18 mouse cellular contexts compared by ENCODE assay signal in genomic region chr10:105660761-105661160, GRCm38 (mm10).
"Had no signal": no experiment of that assay in that cellular context is flagged by ENCODE, and none has a peak within 500 bp of the region (broad histone marks: within the 10 kb centered on the region; RNA-seq: fewer than 3 reads in every experiment).

No protein-coding gene starts in this region.

- H3K9me3 ChIP-seq: liver, embryonic 15.5 days; lung, embryonic 15.5 days; midbrain, embryonic 13.5 days; midbrain, embryonic 15.5 days; neural tube, embryonic 12.5 days had no signal

- H3K4me3 ChIP-seq: liver, embryonic 15.5 days; lung, embryonic 15.5 days; midbrain, embryonic 13.5 days; midbrain, embryonic 15.5 days; neural tube, embryonic 12.5 days had no signal

- H3K27ac ChIP-seq: liver, embryonic 15.5 days; lung, embryonic 15.5 days; macrophage; midbrain, embryonic 13.5 days; midbrain, embryonic 15.5 days; neural tube, embryonic 12.5 days had no signal

- DNase-seq: liver, postnatal 0 days; lung, adult 2 months; lung, postnatal 14 days; lung, postnatal 36 days; right cerebral cortex, postnatal 25 days; right cerebral cortex, postnatal 4 days; spleen, adult 18-20 months; thymus, adult 18-20 months; thymus, postnatal 14 days; thymus, postnatal 36 days had no signal

- H3K9ac ChIP-seq: liver, embryonic 15.5 days; liver, postnatal 0 days; lung, embryonic 15.5 days; midbrain, embryonic 13.5 days; midbrain, embryonic 15.5 days; neural tube, embryonic 12.5 days had no signal

- H3K4me1 ChIP-seq: liver, embryonic 15.5 days; lung, embryonic 15.5 days; midbrain, embryonic 13.5 days; midbrain, embryonic 15.5 days; neural tube, embryonic 12.5 days had no signal

- H3K27me3 ChIP-seq: liver, embryonic 15.5 days; lung, embryonic 15.5 days; midbrain, embryonic 13.5 days; midbrain, embryonic 15.5 days; neural tube, embryonic 12.5 days had no signal

- ATAC-seq: liver, postnatal 0 days; lung, postnatal 0 days; midbrain, embryonic 13.5 days; midbrain, embryonic 15.5 days had no signal

- H3K36me3 ChIP-seq: liver, embryonic 15.5 days; lung, embryonic 15.5 days; midbrain, embryonic 13.5 days; midbrain, embryonic 15.5 days; neural tube, embryonic 12.5 days had no signal

- H3K4me2 ChIP-seq: liver, embryonic 15.5 days; lung, embryonic 15.5 days; midbrain, embryonic 11.5 days; midbrain, embryonic 13.5 days; midbrain, embryonic 15.5 days; neural tube, embryonic 12.5 days had no signal
